Mouse (Mus musculus): ENCODE results near the gene Gpr176.

- no peak for TF ChIP-seq POLR2A (IDR thresholded peaks at IDR 0.05; ENCODE audit: borderline replicate concordance, low read depth, low read length)
- TF ChIP-seq CTCF (IDR thresholded peaks at IDR 0.05; ENCODE audit: low read depth, low read length) = no peak
Measured at GRCm38 (mm10) chr2:118254516-118254915, 118.7 kb downstream of the Gpr176 start.
